Mouse (Mus musculus) monocyte, adult 2 months (primary cell): ENCODE data around the gene Crtac1.

ENCODE experiments used
- DNase-seq, 2 experiments: peaks; one replicate each; pipeline ENCODE4 v3.0.0; 2022; ENCODE audit warnings: low spot score in 2 of 2, low read depth in 1 of 2

Gene Crtac1

GRCm38 (mm10) chr19:42431485-42432190 lies at the start of gene Crtac1:
Crtac1 (minus strand) TSS chr19:42431783.
- DNase-seq: no peak

GRCm38 (mm10) chr19:42478303-42478702 lies 46.7 kb upstream of the Crtac1 start:
- DNase-seq: no peak

GRCm38 (mm10) chr19:42477769-42478168 lies 46.2 kb upstream of the Crtac1 start:
- no peak for DNase-seq

- DNase-seq: no peak
Measured at GRCm38 (mm10) chr19:42472831-42473230, 41.2 kb upstream of the Crtac1 start.

GRCm38 (mm10) chr19:42471571-42471970 lies 40.0 kb upstream of the Crtac1 start:
- DNase-seq: no peak

- DNase-seq: no peak
Measured at GRCm38 (mm10) chr19:42461851-42462250, 30.3 kb upstream of the Crtac1 start.

- DNase-seq: no peak
Measured at GRCm38 (mm10) chr19:42461353-42461752, 29.8 kb upstream of the Crtac1 start.

- no peak for DNase-seq
Measured at GRCm38 (mm10) chr19:42459512-42459911, 27.9 kb upstream of the Crtac1 start.

- DNase-seq: no peak
Measured at GRCm38 (mm10) chr19:42454481-42455236, 23.1 kb upstream of the Crtac1 start.

- DNase-seq: no peak
Measured at GRCm38 (mm10) chr19:42454006-42454405, 22.4 kb upstream of the Crtac1 start.

- no peak for DNase-seq
Measured at GRCm38 (mm10) chr19:42452539-42452938, 21.0 kb upstream of the Crtac1 start.

GRCm38 (mm10) chr19:42448539-42448938 lies 17.0 kb upstream of the Crtac1 start:
- DNase-seq: no peak

GRCm38 (mm10) chr19:42443887-42444409 lies 12.4 kb upstream of the Crtac1 start:
- no peak for DNase-seq

- DNase-seq: no peak
Measured at GRCm38 (mm10) chr19:42443266-42443665, 11.7 kb upstream of the Crtac1 start.

GRCm38 (mm10) chr19:42442246-42443197 lies 10.9 kb upstream of the Crtac1 start:
- no peak for DNase-seq

- no peak for DNase-seq
Measured at GRCm38 (mm10) chr19:42440089-42440488, 8.5 kb upstream of the Crtac1 start.

- DNase-seq: no peak
Measured at GRCm38 (mm10) chr19:42439353-42439752, 7.8 kb upstream of the Crtac1 start.

- no peak for DNase-seq
Measured at GRCm38 (mm10) chr19:42435621-42436020, 4.0 kb upstream of the Crtac1 start.

- no peak for DNase-seq
Measured at GRCm38 (mm10) chr19:42432761-42433160, 1.2 kb upstream of the Crtac1 start.

GRCm38 (mm10) chr19:42432191-42432590 lies 608 bp upstream of the Crtac1 start:
- no peak for DNase-seq

- no peak for DNase-seq
Measured at GRCm38 (mm10) chr19:42430981-42431380, 602 bp downstream of the Crtac1 start.
